Mouse (Mus musculus) urinary bladder, postnatal 25 days (tissue): ENCODE results near the gene Gsdma3.
"Not testable (repeated sequence)": the region's sequence is repeated elsewhere in the genome, so short reads cannot be mapped to it uniquely, and the experiment has no call there.

ENCODE experiments used
- DNase-seq: peaks from one replicate; pipeline ENCODE4 v3.0.0; 2022; ENCODE audit warnings: low spot score

Gene Gsdma3

GRCm38 (mm10) chr11:98668984-98669383 lies 42.8 kb downstream of the Gsdma3 start:
- no peak for DNase-seq

- no peak for DNase-seq
These were observed 45.2 kb downstream of the Gsdma3 start for GRCm38 (mm10) chr11:98671284-98671815.

- DNase-seq = peak; percentile 19
These were observed 45.7 kb downstream of the Gsdma3 start for GRCm38 (mm10) chr11:98671857-98672256.

GRCm38 (mm10) chr11:98672482-98672881 lies 46.3 kb downstream of the Gsdma3 start:
- no peak for DNase-seq

GRCm38 (mm10) chr11:98673136-98673535 lies 47.0 kb downstream of the Gsdma3 start:
- DNase-seq = peak; percentile 40

- DNase-seq = no peak
These were observed 49.7 kb downstream of the Gsdma3 start for GRCm38 (mm10) chr11:98675829-98676363.

- no peak for DNase-seq
These were observed 53.9 kb downstream of the Gsdma3 start for GRCm38 (mm10) chr11:98680023-98680422.

- not testable (repeated sequence) for DNase-seq
These were observed 54.4 kb downstream of the Gsdma3 start for GRCm38 (mm10) chr11:98680595-98680994.

GRCm38 (mm10) chr11:98681186-98681585 lies 55.0 kb downstream of the Gsdma3 start:
- no peak for DNase-seq

GRCm38 (mm10) chr11:98681786-98682745 lies 55.9 kb downstream of the Gsdma3 start, which contains the start of gene Psmd3:
Psmd3 (plus strand) TSS chr11:98682554.
- peak; percentile 96 for DNase-seq

GRCm38 (mm10) chr11:98682811-98683210 lies 56.7 kb downstream of the Gsdma3 start:
- no peak for DNase-seq

- no peak for DNase-seq
These were observed 59.5 kb downstream of the Gsdma3 start for GRCm38 (mm10) chr11:98685642-98686041.

GRCm38 (mm10) chr11:98686976-98687375 lies 60.8 kb downstream of the Gsdma3 start:
- no peak for DNase-seq
